Mouse (Mus musculus): ENCODE measurements around the gene Cort.

Gene Cort

GRCm38 (mm10) chr4:149078261-149078660 is 48.3 kb downstream of the Cort start:
- TF ChIP-seq GATA4 (IDR thresholded peaks at IDR 0.05; ENCODE audit: insufficient replicate concordance, low read length) = no peak

GRCm38 (mm10) chr4:149075871-149076575 is 50.5 kb downstream of the Cort start:
- no peak for TF ChIP-seq GATA4 (IDR thresholded peaks at IDR 0.05; ENCODE audit: insufficient replicate concordance, low read length)

GRCm38 (mm10) chr4:149075073-149075472 is 51.5 kb downstream of the Cort start:
- no peak for TF ChIP-seq GATA4 (IDR thresholded peaks at IDR 0.05; ENCODE audit: insufficient replicate concordance, low read length)
